Mouse (Mus musculus): ENCODE results near the gene Zfand6. TPM values are rescaled to one million over a fixed set of nuclear protein-coding genes. Genes with fewer than 3 reads are reported as not detected.

Gene Zfand6
- 123 and 129 TPM in 2 replicates for total RNA-seq (2021)
- long read RNA-seq, experiment 1, transcript Zfand6-208 (7 exons, 2,955 nt) = major isoform, 96 of 148 reads
- long read RNA-seq, experiment 1, transcript Zfand6-202 (7 exons, 1,538 nt) = minor isoform, 10 of 148 reads
- long read RNA-seq, experiment 1, partial matches to known transcripts = 2 of 148 reads
- long read RNA-seq, experiment 1, other reads (novel, unspliced or antisense) = 35 of 148 reads
- long read RNA-seq, experiment 2, transcript Zfand6-202 (7 exons, 1,538 nt) = minor isoform, 11 of 121 reads
- long read RNA-seq, experiment 2, transcript Zfand6-208 (7 exons, 2,955 nt) = major isoform, 80 of 121 reads
- long read RNA-seq, experiment 2, partial matches to known transcripts = 1 of 121 reads
- long read RNA-seq, experiment 2, other reads (novel, unspliced or antisense) = 25 of 121 reads

GRCm38 (mm10) chr7:84689251-84690100 is at the start of gene Zfand6:
Gene Zfand6, minus strand, starts transcription at chr7:84689959.
- peak; percentile 99 for DNase-seq

GRCm38 (mm10) chr7:84736803-84737202 is 47.0 kb upstream of the Zfand6 start:
- no peak for DNase-seq

GRCm38 (mm10) chr7:84733038-84733437 is 43.3 kb upstream of the Zfand6 start:
- no peak for DNase-seq

GRCm38 (mm10) chr7:84732052-84732451 is 42.3 kb upstream of the Zfand6 start:
- DNase-seq = no peak

GRCm38 (mm10) chr7:84731076-84731475 is 41.3 kb upstream of the Zfand6 start:
- DNase-seq = no peak

- DNase-seq = no peak
These were observed 33.2 kb upstream of the Zfand6 start for GRCm38 (mm10) chr7:84722804-84723459.

GRCm38 (mm10) chr7:84710287-84710958 is 20.7 kb upstream of the Zfand6 start:
- no peak for DNase-seq

GRCm38 (mm10) chr7:84706877-84707276 is 17.1 kb upstream of the Zfand6 start:
- no peak for DNase-seq

- DNase-seq = no peak
These were observed 346 bp upstream of the Zfand6 start for GRCm38 (mm10) chr7:84690101-84690509.

- peak; percentile 14 for DNase-seq
These were observed 1.8 kb downstream of the Zfand6 start for GRCm38 (mm10) chr7:84687653-84688580.

GRCm38 (mm10) chr7:84686380-84686779 is 3.4 kb downstream of the Zfand6 start:
- DNase-seq = no peak

- no peak for DNase-seq
These were observed 5.1 kb downstream of the Zfand6 start for GRCm38 (mm10) chr7:84684675-84685074.

GRCm38 (mm10) chr7:84681558-84681957 is 8.2 kb downstream of the Zfand6 start:
- DNase-seq = no peak

- DNase-seq = no peak
These were observed 8.8 kb downstream of the Zfand6 start for GRCm38 (mm10) chr7:84680931-84681330.

- no peak for DNase-seq
These were observed 9.7 kb downstream of the Zfand6 start for GRCm38 (mm10) chr7:84680092-84680491.

GRCm38 (mm10) chr7:84679264-84679663 is 10.5 kb downstream of the Zfand6 start:
- peak; percentile 81 for DNase-seq

- DNase-seq = no peak
These were observed 16.7 kb downstream of the Zfand6 start for GRCm38 (mm10) chr7:84673103-84673502.

GRCm38 (mm10) chr7:84669554-84670152 is 20.1 kb downstream of the Zfand6 start:
- no peak for DNase-seq

GRCm38 (mm10) chr7:84667946-84668345 is 21.8 kb downstream of the Zfand6 start:
- DNase-seq = no peak

GRCm38 (mm10) chr7:84652740-84653139 is 37.0 kb downstream of the Zfand6 start:
- no peak for DNase-seq

- no peak for DNase-seq
These were observed 37.8 kb downstream of the Zfand6 start for GRCm38 (mm10) chr7:84651987-84652321.

Measured in adrenal gland, postnatal 14 days (tissue).